Mouse (Mus musculus) mouse trophoblast stem cell (cell line): ENCODE results near the gene Gm49345.
"Not testable (repeated sequence)": the region's sequence is repeated elsewhere in the genome, so short reads cannot be mapped to it uniquely, and the experiment has no call there.

Experiments
- in situ Hi-C, 2 experiments: fragments of 300-500 bp; cut with MseI, MboI; formaldehyde crosslinking; loops; 2 replicates in 1 of 2; 3 replicates in 1 of 2; pipeline ENCODE4 v1.15.1; 2025

The Gm49345 gene

GRCm38 (mm10) chr13:67637294-67638007, at the start of gene Gm49345, which contains the start of gene Zfp729a:
Gm49345 (minus strand) TSS chr13:67637769.
Zfp729a (minus strand) TSS chr13:67637791.
- in situ Hi-C loops: no loop called here

- in situ Hi-C loops: no loop called here
Observed at GRCm38 (mm10) chr13:67686971-67687370, 49.4 kb upstream of the Gm49345 start, which contains the start of gene Zfp738. Zfp738 (minus strand) TSS chr13:67687071.

- in situ Hi-C loops: not testable (repeated sequence)
Observed at GRCm38 (mm10) chr13:67683841-67684240, 46.3 kb upstream of the Gm49345 start.

- in situ Hi-C loops: not testable (repeated sequence)
Observed at GRCm38 (mm10) chr13:67682959-67683735, 45.6 kb upstream of the Gm49345 start.

GRCm38 (mm10) chr13:67674902-67675301, 37.3 kb upstream of the Gm49345 start:
- in situ Hi-C loops: loop anchor here (5.0 to 25.0 kb wide), 2 partner anchors 53 to 162 kb away; partner anchors contain the start of gene Gm10037 (in 1 of the 2)

- in situ Hi-C loops: loop anchor here in 1 of 2 experiments (25.0 kb wide), 1 partner anchor 185 kb away; the partner anchor contains the start of gene Gm10037
Observed at GRCm38 (mm10) chr13:67652496-67652895, 14.9 kb upstream of the Gm49345 start.

- in situ Hi-C loops: no loop called here
Observed at GRCm38 (mm10) chr13:67610108-67610507, 27.5 kb downstream of the Gm49345 start.

GRCm38 (mm10) chr13:67609066-67609876, 28.3 kb downstream of the Gm49345 start, which contains the start of gene Zfp729b:
Zfp729b (minus strand) TSS chr13:67609707.
- in situ Hi-C loops: no loop called here

- in situ Hi-C loops: no loop called here
Observed at GRCm38 (mm10) chr13:67572591-67573189, 64.9 kb downstream of the Gm49345 start.

- in situ Hi-C loops: no loop called here
Observed at GRCm38 (mm10) chr13:67553730-67554129, 83.8 kb downstream of the Gm49345 start, which contains the start of gene Zfp748. Zfp748 (minus strand) TSS chr13:67553830.

- in situ Hi-C loops: no loop called here
Observed at GRCm38 (mm10) chr13:67552505-67553346, 84.8 kb downstream of the Gm49345 start.

GRCm38 (mm10) chr13:67545941-67546340, 91.6 kb downstream of the Gm49345 start:
- in situ Hi-C loops: no loop called here
